Comparison of ENCODE assay signal across 9 mouse cellular contexts in the genomic region with DNA sequence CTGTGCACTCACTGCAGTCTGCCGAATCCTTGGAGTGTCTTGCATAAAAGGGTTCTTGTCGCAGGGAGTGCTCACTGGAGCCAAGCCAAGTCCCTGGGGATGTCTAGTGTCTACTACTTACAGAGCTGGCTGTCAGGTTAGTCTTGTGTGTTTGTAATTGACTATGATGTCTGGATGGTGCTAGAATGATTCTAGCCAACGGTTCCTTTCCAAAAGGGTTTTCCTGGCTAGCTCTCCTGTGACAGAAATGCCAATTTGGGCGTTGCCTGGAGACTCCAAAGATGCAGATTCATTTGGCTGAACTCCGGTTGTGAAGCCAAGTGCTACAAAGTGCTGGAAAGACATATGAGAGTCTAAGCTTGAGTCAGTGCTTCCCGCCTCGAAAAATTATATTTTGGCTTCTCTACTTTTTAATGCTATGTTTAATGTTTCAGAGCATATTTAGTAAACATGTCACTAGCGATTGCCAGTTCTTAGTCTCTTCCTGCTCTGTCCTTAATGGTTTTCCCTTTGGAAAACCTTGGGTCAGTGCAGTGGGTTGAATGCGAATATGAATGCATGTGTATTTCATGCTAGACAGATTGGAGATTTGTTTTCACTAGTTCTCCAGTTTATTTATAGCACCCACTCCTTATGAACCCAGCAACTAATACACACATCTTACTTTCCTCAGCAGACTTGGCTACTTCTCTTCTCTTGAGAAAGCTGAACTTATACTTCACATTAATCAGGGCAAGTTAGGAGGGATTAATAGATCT.
DNase-seq lines count a peak whose midpoint lies in the region; ATAC-seq lines count a peak whose summit lies in the region.
"Had no signal": no experiment of that assay in that cellular context is flagged by ENCODE, and none has a peak within 500 bp of the region (broad histone marks: within the 10 kb centered on the region; RNA-seq: fewer than 3 reads in every experiment).

No protein-coding gene starts in this region.

- no peak overlapping the region for H3K27ac ChIP-seq in kidney, embryonic 14.5 days (ENCODE audit: low read depth, low read length)

- WGBS in kidney, embryonic 14.5 days = 80% methylated on average over 9 of the region's 9 CpGs

- no peak overlapping the region for H3K4me2 ChIP-seq in kidney, embryonic 14.5 days (replicated peaks; ENCODE audit: low read depth, low read length)

- H3K9me3 ChIP-seq in kidney, embryonic 14.5 days (ENCODE audit: control insufficient read depth, low read length) = no peaks in the 10 kb centered on the region
- H3K9me3 ChIP-seq: megakaryocyte, embryonic 14.5 days had no signal

- no peaks in the 10 kb centered on the region for H3K27me3 ChIP-seq in kidney, embryonic 14.5 days (ENCODE audit: control insufficient read depth, insufficient read depth, low read length)
- H3K27me3 ChIP-seq: megakaryocyte, embryonic 14.5 days had no signal

- H3K9ac ChIP-seq in kidney, embryonic 14.5 days (ENCODE audit: low read depth, low read length) = no peak overlapping the region

- H3K4me1 ChIP-seq in kidney, embryonic 14.5 days (ENCODE audit: control insufficient read depth, insufficient read depth, low read length) = no peaks in the 10 kb centered on the region
- H3K4me1 ChIP-seq: megakaryocyte, embryonic 14.5 days had no signal

- intact Hi-C loops in left cerebral cortex, postnatal 10 days (cut with DNase I) = no loop called here

- peak; percentile 4 for DNase-seq in kidney, postnatal 14 days
- peak; percentile 34 to 67 for DNase-seq in cerebellum, postnatal 25 days
- DNase-seq in heart, adult 9 months (ENCODE audit: low spot score in 2 of 2) = peak; percentile 8 to 39
- peak; percentile 62 to 67 for DNase-seq in left cerebral cortex, postnatal 10 days (ENCODE audit: extremely low spot score in 1 of 2, low spot score in 2 of 2)
- DNase-seq in right cerebral cortex, postnatal 4 days = peak; percentile 79
- no peak for DNase-seq in embryo, embryonic 10.5 days (ENCODE audit: low spot score)
- no peak for DNase-seq in kidney, adult 18-20 months

- ATAC-seq in kidney, embryonic 14.5 days (ENCODE audit: low FRiP score, low TSS enrichment) = no peak

- no peaks in the 10 kb centered on the region for H3K36me3 ChIP-seq in kidney, embryonic 14.5 days (ENCODE audit: control insufficient read depth, insufficient read depth, low read length)

- H3K4me3 ChIP-seq in kidney, embryonic 14.5 days (ENCODE audit: low read length) = no peak overlapping the region
- H3K4me3 ChIP-seq: megakaryocyte, embryonic 14.5 days had no signal

Comparison
In these comparisons a context has a peak if more than half of its experiments do, and no peak if none do; other contexts are left out.
1. DNase-seq: peak in kidney, postnatal 14 days (single experiment), cerebellum, postnatal 25 days (2 of 2), heart, adult 9 months (2 of 2), left cerebral cortex, postnatal 10 days (2 of 2) and right cerebral cortex, postnatal 4 days (single experiment); none in embryo, embryonic 10.5 days (single experiment) and kidney, adult 18-20 months (single experiment).